Mouse (Mus musculus): ENCODE results near the gene Atp5g3. TPM values are rescaled to one million over a fixed set of nuclear protein-coding genes. Genes with fewer than 3 reads are reported as not detected.

Gene Atp5g3
- total and polyA plus RNA-seq, 3 experiments = 2,742 to 3,425 (median 3,018) TPM

DNA sequence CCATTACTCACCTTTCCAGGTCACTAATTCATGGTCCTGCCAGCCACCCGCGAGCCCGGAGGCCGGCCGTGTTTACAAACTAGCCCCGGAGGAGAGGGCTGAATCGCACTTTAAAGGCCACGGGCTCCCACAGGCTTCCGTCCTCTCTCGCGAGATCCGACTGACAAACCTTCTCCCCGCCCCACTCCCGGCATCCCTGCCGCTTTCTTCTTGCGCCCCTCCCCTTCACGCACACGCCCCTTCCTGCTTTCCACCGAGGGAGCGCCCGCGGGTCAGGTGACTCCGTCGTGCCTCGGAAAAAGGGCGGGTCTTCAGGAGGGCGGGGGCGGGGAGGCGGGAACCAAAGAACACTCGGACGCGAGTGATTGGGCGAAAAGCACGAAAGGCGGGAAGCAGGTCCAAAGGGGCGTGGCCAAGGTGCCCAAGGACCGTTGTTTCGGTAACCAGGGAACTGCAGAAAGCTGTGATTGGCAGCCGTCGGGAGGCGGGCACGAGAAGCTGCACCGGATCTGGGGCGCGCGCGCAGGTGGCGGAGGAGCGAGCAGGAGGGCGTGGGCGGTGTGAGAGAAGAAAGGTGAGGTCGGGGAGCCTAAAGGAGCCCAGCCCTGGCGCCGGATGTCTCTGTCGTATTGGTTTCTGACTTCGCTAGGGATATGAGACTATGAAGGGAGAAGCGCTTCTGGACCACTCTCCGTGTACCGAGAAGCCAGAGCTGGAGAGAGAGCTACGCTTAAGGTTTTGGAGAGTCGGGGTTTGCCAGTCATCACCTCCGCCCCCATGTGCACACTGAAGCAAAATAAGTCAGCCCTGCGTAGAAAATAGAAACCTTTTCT is 18.4 kb downstream of the Atp5g3 start, which contains the start of gene Atf2:
Gene Atf2 (minus strand): TSS at position 176 of the 833 bp plus-strand sequence.
- Histone ChIP-seq H3K4me1 (ENCODE audit: control insufficient read depth, insufficient read depth, low read length) (no peaks in the 10 kb centered on the region; the same call in 1 of the 2 replicates), H3K79me2 (replicated peaks; ENCODE audit: control insufficient read depth, insufficient read depth, low read length) (peaks cover 7% of the 10 kb centered on the region), H3K4me3 (peak within 1 kb of the TSS; percentile 93), H3K27ac (peak within 1 kb of the TSS; percentile 83), H3K27me3 (ENCODE audit: control insufficient read depth, insufficient read depth, low read length) (no peaks in the 10 kb centered on the region), H3K36me3 (ENCODE audit: control insufficient read depth, insufficient read depth, low read length) (peaks cover 4% of the 10 kb centered on the region), H3K9ac (ENCODE audit: low read depth, low read length) (peak within 1 kb of the TSS; percentile 91)
- WGBS = under 1% methylated on average over 63 of the region's 63 CpGs
- intact Hi-C loops (cut with DNase I) = loop anchor here (1.0 to 10.0 kb wide), 2 partner anchors 19 to 308 kb away; partner anchors contain the start of genes Atp5g3 and Chrna1
- DNase-seq = peak; percentile 96 to 99
- TF ChIP-seq EP300 (IDR thresholded peaks at IDR 0.05; ENCODE audit: insufficient read depth, low read depth, low read length) (0 out of 2 replicates have a peak, but pooled peaks have one; percentile 26), POLR2A (IDR thresholded peaks at IDR 0.05; ENCODE audit: insufficient read depth, low read depth, low read length) (peak; percentile 80), CTCF (IDR thresholded peaks at IDR 0.05) (no peak)

DNA sequence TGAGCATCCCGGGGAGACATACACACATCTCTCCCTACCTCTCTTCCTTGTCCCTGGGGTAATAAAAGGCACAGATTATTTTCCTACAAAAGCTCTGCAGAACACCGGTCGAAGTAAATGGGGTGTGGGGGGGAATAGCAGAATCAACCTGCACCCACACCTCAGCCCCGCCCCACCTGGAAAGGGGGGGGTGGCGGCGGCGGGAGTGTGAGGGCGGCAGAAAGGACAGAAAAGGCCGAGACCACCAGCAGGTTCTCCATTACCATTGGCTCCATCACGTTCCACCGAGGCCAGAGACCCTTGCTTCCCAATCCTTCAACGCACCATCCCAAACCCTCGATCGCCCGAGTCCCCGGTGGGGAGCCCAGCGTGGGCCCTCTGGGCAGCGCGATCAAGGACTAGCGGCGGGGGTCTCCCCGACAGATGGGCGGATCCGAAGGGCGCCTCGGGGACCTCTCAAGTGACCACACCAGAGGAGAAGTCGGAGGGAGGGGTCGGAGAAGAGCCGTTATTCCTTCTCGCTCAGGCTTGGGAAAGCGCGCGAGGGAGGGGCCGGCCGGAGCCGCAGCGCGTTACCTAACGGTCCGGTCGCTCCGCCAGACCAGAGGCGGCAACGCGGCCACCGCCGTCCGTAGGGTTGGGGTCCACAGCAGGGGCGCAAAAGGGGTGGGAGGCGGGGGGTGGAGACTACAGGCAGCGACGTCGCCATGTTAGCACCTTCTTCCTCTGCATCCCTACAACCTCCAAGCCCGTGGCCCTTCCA is 19.2 kb downstream of the Atp5g3 start:
- Histone ChIP-seq H3K36me3 (ENCODE audit: control insufficient read depth, insufficient read depth, low read length) (peaks cover 4% of the 10 kb centered on the region), H3K4me3 (peak overlapping the region; percentile 93), H3K9ac (ENCODE audit: low read depth, low read length) (peak overlapping the region; percentile 91), H3K27ac (peak overlapping the region; percentile 83), H3K27me3 (ENCODE audit: control insufficient read depth, insufficient read depth, low read length) (no peaks in the 10 kb centered on the region), H3K79me2 (replicated peaks; ENCODE audit: control insufficient read depth, insufficient read depth, low read length) (peaks cover 10% of the 10 kb centered on the region), H3K4me1 (ENCODE audit: control insufficient read depth, insufficient read depth, low read length) (no peaks in the 10 kb centered on the region; the same call in 1 of the 2 replicates)
- WGBS = under 1% methylated on average over 52 of the region's 54 CpGs
- DNase-seq = peak in 1 of 2 experiments; percentile 43
- no peak for TF ChIP-seq CTCF (IDR thresholded peaks at IDR 0.05)
- no peak for TF ChIP-seq EP300 (IDR thresholded peaks at IDR 0.05; ENCODE audit: insufficient read depth, low read depth, low read length)
- no peak for TF ChIP-seq POLR2A (IDR thresholded peaks at IDR 0.05; ENCODE audit: insufficient read depth, low read depth, low read length)
- intact Hi-C loops (cut with DNase I) = loop anchor here (1.0 to 10.0 kb wide), 2 partner anchors 19 to 307 kb away; partner anchors contain the start of genes Atp5g3 and Chrna1

DNA sequence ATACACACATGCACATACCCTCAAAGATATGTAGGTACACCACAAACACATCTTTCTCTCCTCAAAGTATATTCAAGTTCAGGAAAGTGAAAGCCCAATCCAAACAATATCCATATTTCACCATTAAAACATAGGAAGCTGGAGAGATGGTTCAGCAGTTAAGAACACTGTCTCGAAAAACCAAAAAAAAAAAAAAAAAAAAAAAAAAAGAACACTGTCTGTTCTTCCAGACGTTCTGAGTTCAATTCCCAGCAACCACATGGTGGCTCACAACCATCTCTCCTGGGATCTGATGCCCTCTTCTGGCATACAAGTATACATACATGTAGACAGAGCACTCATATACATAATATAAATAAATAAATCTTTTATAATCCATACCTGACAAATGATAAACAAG is 25.1 kb downstream of the Atp5g3 start:
- Histone ChIP-seq H3K4me3 (no peak overlapping the region), H3K4me1 (ENCODE audit: control insufficient read depth, insufficient read depth, low read length) (peaks cover 2% of the 10 kb centered on the region), H3K79me2 (replicated peaks; ENCODE audit: control insufficient read depth, insufficient read depth, low read length) (peaks cover 5% of the 10 kb centered on the region; the same call in 1 of the 2 replicates), H3K27ac (no peak overlapping the region), H3K27me3 (ENCODE audit: control insufficient read depth, insufficient read depth, low read length) (no peaks in the 10 kb centered on the region), H3K36me3 (ENCODE audit: control insufficient read depth, insufficient read depth, low read length) (no peaks in the 10 kb centered on the region; the same call in 1 of the 2 replicates), H3K9ac (ENCODE audit: low read depth, low read length) (no peak overlapping the region)
- DNase-seq = no peak
- TF ChIP-seq EP300 (IDR thresholded peaks at IDR 0.05; ENCODE audit: insufficient read depth, low read depth, low read length) (no peak), CTCF (IDR thresholded peaks at IDR 0.05) (no peak), POLR2A (IDR thresholded peaks at IDR 0.05; ENCODE audit: insufficient read depth, low read depth, low read length) (no peak)
- intact Hi-C loops (cut with DNase I) = no loop called here
- 71% methylated on average over 2 of the region's 2 CpGs for WGBS

DNA sequence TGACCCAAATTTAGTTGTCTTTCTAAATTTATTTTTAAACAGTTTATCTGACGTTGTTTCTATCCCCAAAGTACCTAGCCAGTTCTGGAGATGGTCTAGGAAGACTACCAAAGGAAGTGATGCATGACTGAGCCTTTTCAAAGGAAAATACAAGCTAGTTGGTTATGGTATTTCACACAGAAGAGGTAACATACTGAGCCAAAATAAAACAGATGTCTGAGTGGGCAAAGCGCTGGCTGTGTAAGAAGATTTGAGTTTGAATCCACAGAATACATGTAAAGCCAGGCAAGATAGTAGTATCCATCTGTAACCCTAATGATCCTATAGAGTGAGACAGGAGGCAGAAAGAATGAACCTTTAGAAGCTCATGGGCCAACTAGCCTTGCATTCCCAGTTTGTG is 33.2 kb downstream of the Atp5g3 start:
- TF ChIP-seq POLR2A (IDR thresholded peaks at IDR 0.05; ENCODE audit: insufficient read depth, low read depth, low read length) = no peak
- TF ChIP-seq EP300 (IDR thresholded peaks at IDR 0.05; ENCODE audit: insufficient read depth, low read depth, low read length) = no peak
- TF ChIP-seq CTCF (IDR thresholded peaks at IDR 0.05) = no peak
- no peak for DNase-seq
- 78% methylated on average over 2 of the region's 2 CpGs for WGBS
- no peak overlapping the region for H3K27ac ChIP-seq
- H3K4me1 ChIP-seq (ENCODE audit: control insufficient read depth, insufficient read depth, low read length) = peaks cover 2% of the 10 kb centered on the region
- H3K27me3 ChIP-seq (ENCODE audit: control insufficient read depth, insufficient read depth, low read length) = no peaks in the 10 kb centered on the region
- intact Hi-C loops (cut with DNase I) = no loop called here
- peaks cover 2% of the 10 kb centered on the region for H3K36me3 ChIP-seq (ENCODE audit: control insufficient read depth, insufficient read depth, low read length)
- H3K4me3 ChIP-seq = no peak overlapping the region
- peaks cover 1% of the 10 kb centered on the region; the same call in 1 of the 2 replicates for H3K79me2 ChIP-seq (replicated peaks; ENCODE audit: control insufficient read depth, insufficient read depth, low read length)
- no peak overlapping the region for H3K9ac ChIP-seq (ENCODE audit: low read depth, low read length)

DNA sequence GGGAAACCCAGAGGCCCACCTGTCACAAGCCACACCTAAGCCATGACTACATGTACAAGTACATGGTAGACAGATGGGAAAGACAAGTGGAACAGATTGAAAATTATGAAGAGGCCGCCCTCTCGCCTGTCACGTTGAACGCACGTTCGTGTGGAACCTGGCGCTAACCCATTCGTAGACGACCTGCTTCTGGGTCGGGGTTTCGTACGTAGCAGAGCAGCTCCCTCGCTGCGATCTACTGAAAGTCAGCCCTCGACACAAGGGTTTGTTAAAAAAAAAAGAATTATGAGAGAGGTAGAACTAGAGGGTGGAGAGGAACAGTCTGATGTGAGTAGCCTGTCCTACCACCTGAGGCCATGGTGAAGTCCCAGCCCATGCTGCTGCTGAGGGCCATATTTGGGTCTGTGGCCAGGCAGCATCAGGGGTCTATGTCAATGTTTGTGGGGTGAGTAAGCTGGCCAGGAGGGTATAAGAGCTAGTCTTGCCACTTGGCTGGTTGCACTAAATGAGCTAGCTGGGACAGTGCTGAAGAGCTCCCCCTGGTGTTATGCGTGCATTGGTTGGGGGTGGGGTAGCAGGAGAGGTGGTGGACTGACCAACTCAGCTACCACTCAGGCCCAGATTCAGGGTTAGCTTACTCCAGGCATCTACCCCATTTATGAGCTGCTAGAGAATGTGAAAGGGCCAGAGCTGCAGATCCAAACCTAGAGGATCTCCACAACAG is 43.2 kb downstream of the Atp5g3 start:
- H3K27ac ChIP-seq = no peak overlapping the region
- intact Hi-C loops (cut with DNase I) = no loop called here
- TF ChIP-seq POLR2A (IDR thresholded peaks at IDR 0.05; ENCODE audit: insufficient read depth, low read depth, low read length) (no peak), CTCF (IDR thresholded peaks at IDR 0.05) (peak; percentile 64), EP300 (IDR thresholded peaks at IDR 0.05; ENCODE audit: insufficient read depth, low read depth, low read length) (0 out of 2 replicates have a peak, but pooled peaks have one; percentile 23)
- no peaks in the 10 kb centered on the region for H3K36me3 ChIP-seq (ENCODE audit: control insufficient read depth, insufficient read depth, low read length)
- no peaks in the 10 kb centered on the region for H3K4me1 ChIP-seq (ENCODE audit: control insufficient read depth, insufficient read depth, low read length)
- H3K79me2 ChIP-seq (replicated peaks; ENCODE audit: control insufficient read depth, insufficient read depth, low read length) = no peaks in the 10 kb centered on the region; the same call in 1 of the 2 replicates
- H3K9ac ChIP-seq (ENCODE audit: low read depth, low read length) = no peak overlapping the region
- no peaks in the 10 kb centered on the region for H3K27me3 ChIP-seq (ENCODE audit: control insufficient read depth, insufficient read depth, low read length)
- no peak overlapping the region for H3K4me3 ChIP-seq
- peak; percentile 40 to 75 for DNase-seq
- 88% methylated on average over 16 of the region's 16 CpGs for WGBS
